Mouse (Mus musculus): ENCODE data around the gene Hyou1. TPM values are rescaled to one million over a fixed set of nuclear protein-coding genes. Genes with fewer than 3 reads are reported as not detected.

Hyou1 gene
- total and polyA plus RNA-seq, 2 experiments from 2014 or later, result 17.4 to 95.7 TPM

DNA sequence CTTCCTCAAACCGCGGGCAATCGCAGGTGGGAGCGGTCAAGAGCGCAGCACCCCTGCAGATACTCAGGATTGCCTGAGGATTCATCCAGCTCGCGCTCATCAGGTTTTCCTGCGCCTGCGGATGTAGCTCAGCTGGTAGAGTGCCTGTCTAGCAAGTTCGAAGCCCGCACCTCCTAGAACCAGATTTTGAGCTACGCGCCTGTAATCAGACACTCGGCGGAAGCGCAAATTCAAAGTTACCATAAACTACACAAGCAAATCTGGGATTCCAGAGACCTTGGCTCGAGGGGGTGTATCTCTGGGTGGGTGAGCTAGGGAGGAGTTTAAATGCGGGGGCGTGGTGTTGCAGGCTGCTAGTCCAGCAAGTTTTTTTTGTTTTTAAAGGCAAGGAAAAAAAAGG is 61.7 kb downstream of the Hyou1 start, which contains the start of gene Foxr1:
Gene Foxr1, minus strand, starts transcription at position 176 of the 400 bp plus-strand sequence.
- no peak within 1 kb of the TSS for H3K9ac ChIP-seq (replicated peaks; ENCODE audit: low read length)
- ATAC-seq (no peak), DNase-seq (ENCODE audit: low spot score) (no peak)
- no peaks in the 10 kb centered on the region for H3K4me1 ChIP-seq (ENCODE audit: insufficient read depth, low read length)
- no peaks in the 10 kb centered on the region for H3K9me3 ChIP-seq (ENCODE audit: low read length)
- WGBS, result 75% methylated on average over 19 of the region's 19 CpGs
- TF ChIP-seq CTCF (IDR thresholded peaks at IDR 0.05; ENCODE audit: low read depth), result no peak
- no peaks in the 10 kb centered on the region for H3K36me3 ChIP-seq (ENCODE audit: insufficient read depth, low read length)
- no peak within 1 kb of the TSS for H3K4me3 ChIP-seq (ENCODE audit: low read length)
- no peak within 1 kb of the TSS for H3K4me2 ChIP-seq (ENCODE audit: low read depth, low read length)
- no peaks in the 10 kb centered on the region for H3K27me3 ChIP-seq (ENCODE audit: insufficient read depth, low read length)
- no peak within 1 kb of the TSS for H3K27ac ChIP-seq

Small RNA genes lying within 50 kb of the gene (microRNA-seq; reads per million reads assigned to microRNA genes)
- gene Gm44335 (0 reads per million in 2 experiments), gene Mir7085 (0 to 0.35 reads per million in 2 experiments)

Other genes with a start within 250 kb of the Hyou1 start
- 23.7 and 29.5 TPM in 2 replicates for gene Mcam, start 245.0 kb upstream of the Hyou1 start, total RNA-seq (2014; rRNA removed)
- gene Mcam, start 245.0 kb upstream of the Hyou1 start, polyA plus RNA-seq (2015; fragmentation: Nextera tagmentation; extraction: Ambion mirVana), result 8.0 and 9.0 TPM in 2 replicates
- gene Cbl, start 145.4 kb upstream of the Hyou1 start, total RNA-seq (2014; rRNA removed), result 24.2 and 30.5 TPM in 2 replicates
- 13.2 and 14.3 TPM in 2 replicates for gene Cbl, start 145.4 kb upstream of the Hyou1 start, polyA plus RNA-seq (2015; fragmentation: Nextera tagmentation; extraction: Ambion mirVana)
- 1.0 TPM in 1 of 2 replicates, not detected in the other for gene Ccdc153, start 138.8 kb upstream of the Hyou1 start, total RNA-seq (2014; rRNA removed)
- gene Ccdc153, start 138.8 kb upstream of the Hyou1 start, polyA plus RNA-seq (2015; fragmentation: Nextera tagmentation; extraction: Ambion mirVana), result 2.2 and 2.6 TPM in 2 replicates
- 0.31 TPM in 1 of 2 replicates, not detected in the other for gene Pdzd3, start 128.0 kb upstream of the Hyou1 start, total RNA-seq (2014; rRNA removed)
- 0.13 and 0.34 TPM in 2 replicates for gene Pdzd3, start 128.0 kb upstream of the Hyou1 start, polyA plus RNA-seq (2015; fragmentation: Nextera tagmentation; extraction: Ambion mirVana)
- 5.7 and 12.7 TPM in 2 replicates for gene Nlrx1, start 110.9 kb upstream of the Hyou1 start, total RNA-seq (2014; rRNA removed)
- 5.1 and 6.9 TPM in 2 replicates for gene Nlrx1, start 110.9 kb upstream of the Hyou1 start, polyA plus RNA-seq (2015; fragmentation: Nextera tagmentation; extraction: Ambion mirVana)
- 59.1 and 69.6 TPM in 2 replicates for gene Abcg4, start 90.9 kb upstream of the Hyou1 start, total RNA-seq (2014; rRNA removed)
- 21.0 and 24.1 TPM in 2 replicates for gene Abcg4, start 90.9 kb upstream of the Hyou1 start, polyA plus RNA-seq (2015; fragmentation: Nextera tagmentation; extraction: Ambion mirVana)
- gene Hinfp, start 73.8 kb upstream of the Hyou1 start, total RNA-seq (2014; rRNA removed), result 28.4 and 38.6 TPM in 2 replicates
- gene Hinfp, start 73.8 kb upstream of the Hyou1 start, polyA plus RNA-seq (2015; fragmentation: Nextera tagmentation; extraction: Ambion mirVana), result 14.8 and 15.2 TPM in 2 replicates
- gene C2cd2l, start 59.2 kb upstream of the Hyou1 start, total RNA-seq (2014; rRNA removed), result 50.5 and 55.6 TPM in 2 replicates
- gene C2cd2l, start 59.2 kb upstream of the Hyou1 start, polyA plus RNA-seq (2015; fragmentation: Nextera tagmentation; extraction: Ambion mirVana), result 19.6 and 22.8 TPM in 2 replicates
- 16.4 and 24.6 TPM in 2 replicates for gene Dpagt1, start 53.5 kb upstream of the Hyou1 start, total RNA-seq (2014; rRNA removed)
- gene Dpagt1, start 53.5 kb upstream of the Hyou1 start, polyA plus RNA-seq (2015; fragmentation: Nextera tagmentation; extraction: Ambion mirVana), result 30.9 and 34.9 TPM in 2 replicates
- gene H2afx, start 44.8 kb upstream of the Hyou1 start, total RNA-seq (2014; rRNA removed), result 272 and 314 TPM in 2 replicates
- 123 and 136 TPM in 2 replicates for gene H2afx, start 44.8 kb upstream of the Hyou1 start, polyA plus RNA-seq (2015; fragmentation: Nextera tagmentation; extraction: Ambion mirVana)
- 38.7 and 38.8 TPM in 2 replicates for gene Hmbs, start 35.3 kb upstream of the Hyou1 start, total RNA-seq (2014; rRNA removed)
- gene Hmbs, start 35.3 kb upstream of the Hyou1 start, polyA plus RNA-seq (2015; fragmentation: Nextera tagmentation; extraction: Ambion mirVana), result 64.3 and 67.3 TPM in 2 replicates
- gene Vps11, start 17.8 kb upstream of the Hyou1 start, total RNA-seq (2014; rRNA removed), result 41.6 and 53.2 TPM in 2 replicates
- 39.3 and 39.9 TPM in 2 replicates for gene Vps11, start 17.8 kb upstream of the Hyou1 start, polyA plus RNA-seq (2015; fragmentation: Nextera tagmentation; extraction: Ambion mirVana)
- gene Slc37a4, start 17.4 kb downstream of the Hyou1 start, total RNA-seq (2014; rRNA removed), result 72.7 and 93.9 TPM in 2 replicates
- gene Slc37a4, start 17.4 kb downstream of the Hyou1 start, polyA plus RNA-seq (2015; fragmentation: Nextera tagmentation; extraction: Ambion mirVana), result 40.2 and 40.3 TPM in 2 replicates
- gene Rps25, start 27.6 kb downstream of the Hyou1 start, total RNA-seq (2014; rRNA removed), result 190 and 229 TPM in 2 replicates
- 1,650 and 1,709 TPM in 2 replicates for gene Rps25, start 27.6 kb downstream of the Hyou1 start, polyA plus RNA-seq (2015; fragmentation: Nextera tagmentation; extraction: Ambion mirVana)
- 108 and 120 TPM in 2 replicates for gene Trappc4, start 28.1 kb downstream of the Hyou1 start, total RNA-seq (2014; rRNA removed)
- 293 and 307 TPM in 2 replicates for gene Trappc4, start 28.1 kb downstream of the Hyou1 start, polyA plus RNA-seq (2015; fragmentation: Nextera tagmentation; extraction: Ambion mirVana)
- gene Ccdc84, start 39.1 kb downstream of the Hyou1 start, total RNA-seq (2014; rRNA removed), result 14.7 and 23.6 TPM in 2 replicates
- 26.0 and 31.1 TPM in 2 replicates for gene Ccdc84, start 39.1 kb downstream of the Hyou1 start, polyA plus RNA-seq (2015; fragmentation: Nextera tagmentation; extraction: Ambion mirVana)
- gene Foxr1, start 61.6 kb downstream of the Hyou1 start, total RNA-seq (2014; rRNA removed), result not detected in 2 replicates
- gene Foxr1, start 61.6 kb downstream of the Hyou1 start, polyA plus RNA-seq (2015; fragmentation: Nextera tagmentation; extraction: Ambion mirVana), result not detected in 2 replicates
- gene Upk2, start 75.5 kb downstream of the Hyou1 start, total RNA-seq (2014; rRNA removed), result not detected in 2 replicates
- gene Upk2, start 75.5 kb downstream of the Hyou1 start, polyA plus RNA-seq (2015; fragmentation: Nextera tagmentation; extraction: Ambion mirVana), result not detected in 2 replicates
- 32.7 and 44.5 TPM in 2 replicates for gene Bcl9l, start 103.3 kb downstream of the Hyou1 start, total RNA-seq (2014; rRNA removed)
- 7.8 and 8.4 TPM in 2 replicates for gene Bcl9l, start 103.3 kb downstream of the Hyou1 start, polyA plus RNA-seq (2015; fragmentation: Nextera tagmentation; extraction: Ambion mirVana)
- not detected in 2 replicates for gene Cxcr5, start 182.4 kb downstream of the Hyou1 start, total RNA-seq (2014; rRNA removed)
- gene Cxcr5, start 182.4 kb downstream of the Hyou1 start, polyA plus RNA-seq (2015; fragmentation: Nextera tagmentation; extraction: Ambion mirVana), result not detected in 2 replicates
- gene Ddx6, start 225.4 kb downstream of the Hyou1 start, total RNA-seq (2014; rRNA removed), result 52.9 and 56.2 TPM in 2 replicates
- 22.3 and 22.7 TPM in 2 replicates for gene Ddx6, start 225.4 kb downstream of the Hyou1 start, polyA plus RNA-seq (2015; fragmentation: Nextera tagmentation; extraction: Ambion mirVana)